Mouse (Mus musculus) frontal cortex, postnatal 14 days (tissue): ENCODE data around the gene Cilp.
"Not testable (repeated sequence)": the region's sequence is repeated elsewhere in the genome, so short reads cannot be mapped to it uniquely, and the experiment has no call there.

ENCODE experiments used
- DNase-seq, 2 experiments: peaks; one replicate each; pipeline ENCODE4 v3.0.0; 2022; ENCODE audit warnings: low spot score in 2 of 2

Gene Cilp

DNA sequence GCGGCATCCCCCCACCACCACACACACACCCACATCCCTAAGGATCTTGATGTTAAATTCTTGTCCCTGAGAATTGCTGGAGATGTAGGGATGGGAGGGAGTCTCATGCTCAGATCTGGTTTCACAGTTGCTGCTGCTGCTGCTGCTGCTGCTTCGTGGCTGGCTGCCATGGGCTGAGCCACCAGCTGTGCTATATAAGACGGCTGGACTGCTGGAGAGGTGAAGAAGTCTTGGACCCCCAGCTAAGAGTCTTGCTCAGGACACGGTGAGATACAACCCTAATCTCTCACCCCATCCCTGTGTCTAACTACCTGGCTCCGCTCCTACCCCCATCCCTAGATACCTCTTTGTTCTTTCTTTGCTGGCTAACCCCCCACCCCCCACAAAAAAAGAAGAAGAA is at the start of gene Cilp:
TSS of gene Cilp (plus strand) at position 222 of the 400 bp plus-strand sequence.
- DNase-seq: no peak

DNA sequence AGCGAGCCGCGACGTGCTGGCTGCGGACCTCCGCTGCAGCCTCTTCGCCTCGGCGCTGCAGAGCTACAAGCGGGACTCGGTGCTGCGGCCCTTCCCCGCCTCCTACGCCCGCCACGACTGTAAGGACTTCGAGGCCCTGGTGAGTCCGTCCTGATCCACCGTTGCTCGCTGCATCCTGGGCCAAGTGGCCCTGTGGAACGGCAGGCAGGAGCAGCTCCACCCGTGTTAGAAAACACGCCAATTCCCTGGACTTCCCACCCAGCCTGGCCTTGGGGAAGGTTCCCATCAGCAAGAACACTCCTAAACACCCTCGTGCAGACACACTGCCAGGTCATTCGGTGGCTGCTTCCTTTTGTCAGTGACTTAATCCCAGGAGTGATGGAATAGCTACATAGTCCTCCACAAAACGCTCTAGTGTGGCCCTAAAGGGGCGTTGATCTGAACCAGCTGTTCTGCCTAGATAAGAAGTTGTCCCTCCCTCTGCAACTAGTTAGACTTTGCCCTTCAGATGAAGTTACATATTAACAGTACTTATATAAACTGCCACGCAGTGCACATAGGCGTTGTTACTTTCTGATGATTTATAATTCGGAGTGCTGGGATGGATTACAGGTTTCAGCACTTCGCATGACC is 49.4 kb upstream of the Cilp start:
- no peak for DNase-seq

DNA sequence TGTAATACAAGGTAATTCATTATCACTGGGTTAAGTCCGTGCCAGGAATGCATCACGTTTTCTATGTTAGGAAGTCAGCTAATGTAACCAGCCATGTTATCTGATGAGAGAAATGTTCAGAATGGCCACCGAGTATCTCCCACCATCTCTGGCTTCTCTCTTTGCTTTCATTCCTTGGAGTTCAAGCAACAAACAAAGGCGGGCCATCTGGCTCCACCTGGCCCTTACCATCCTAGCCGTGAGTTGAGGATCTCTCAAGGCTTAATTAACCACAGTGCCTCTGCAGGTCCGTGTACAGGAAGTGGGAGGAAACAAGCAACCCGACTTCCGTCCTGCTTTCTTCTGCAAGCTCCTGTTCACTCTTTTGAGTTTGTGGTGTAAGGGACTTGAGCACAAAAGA is 48.0 kb upstream of the Cilp start:
- DNase-seq: no peak

DNA sequence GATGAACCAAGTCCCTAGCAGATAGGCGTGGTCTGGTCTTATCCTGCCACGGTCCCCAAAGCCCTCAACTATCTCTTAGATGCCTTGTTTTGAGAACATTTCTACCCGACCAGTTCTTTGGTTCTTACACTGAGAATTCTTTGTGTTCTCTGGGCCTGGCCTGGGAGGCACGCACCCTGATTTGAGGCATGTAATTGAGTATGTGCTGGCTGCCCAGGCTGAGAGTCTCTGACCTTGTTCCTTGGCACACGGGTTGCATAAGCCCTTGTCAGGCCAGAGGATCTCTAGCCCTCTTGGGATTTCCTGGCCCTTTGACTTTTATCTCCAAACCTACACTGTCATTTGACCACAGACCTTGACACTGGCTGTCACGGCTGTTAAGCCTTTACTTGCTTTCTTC is 47.3 kb upstream of the Cilp start:
- no peak for DNase-seq

DNA sequence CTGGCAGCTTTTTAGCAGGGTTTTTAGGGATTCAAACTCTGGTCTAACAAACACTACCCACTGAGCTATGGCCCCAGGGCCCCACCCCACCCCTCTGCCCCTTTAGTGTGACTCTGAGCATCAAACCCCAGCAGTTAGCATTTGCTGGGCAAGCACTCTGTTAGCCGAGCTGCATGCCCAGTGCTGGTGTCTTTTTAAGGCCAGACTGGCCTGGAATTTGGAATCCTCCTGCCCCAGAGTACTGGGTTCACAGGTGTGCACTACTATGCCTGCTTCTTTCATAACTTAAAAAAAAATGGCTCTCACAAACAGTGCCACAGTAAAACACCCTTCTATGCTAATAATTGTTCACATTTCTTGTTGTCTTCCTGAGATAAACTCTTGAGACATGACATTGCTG is 46.1 kb upstream of the Cilp start:
- DNase-seq: no peak

DNA sequence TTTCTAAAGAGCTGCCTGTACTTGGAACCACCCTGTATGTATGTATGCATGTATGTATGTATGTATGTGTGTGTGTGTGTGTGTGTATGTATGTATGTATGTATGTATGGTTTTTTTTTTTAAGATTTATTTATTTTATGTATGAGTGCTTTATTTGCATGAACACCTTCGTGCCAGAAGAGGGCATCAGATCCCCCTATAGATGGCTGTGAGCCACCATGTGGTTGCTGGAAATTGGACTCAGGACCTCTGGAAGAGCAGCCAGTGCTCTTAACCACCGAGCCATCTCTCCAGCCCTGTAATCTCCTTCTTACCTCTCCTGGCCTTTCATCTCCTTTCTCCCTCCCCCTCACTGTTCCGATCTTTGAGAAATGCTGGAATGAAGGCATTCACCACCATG is 44.6 kb upstream of the Cilp start:
- not testable (repeated sequence) for DNase-seq

DNA sequence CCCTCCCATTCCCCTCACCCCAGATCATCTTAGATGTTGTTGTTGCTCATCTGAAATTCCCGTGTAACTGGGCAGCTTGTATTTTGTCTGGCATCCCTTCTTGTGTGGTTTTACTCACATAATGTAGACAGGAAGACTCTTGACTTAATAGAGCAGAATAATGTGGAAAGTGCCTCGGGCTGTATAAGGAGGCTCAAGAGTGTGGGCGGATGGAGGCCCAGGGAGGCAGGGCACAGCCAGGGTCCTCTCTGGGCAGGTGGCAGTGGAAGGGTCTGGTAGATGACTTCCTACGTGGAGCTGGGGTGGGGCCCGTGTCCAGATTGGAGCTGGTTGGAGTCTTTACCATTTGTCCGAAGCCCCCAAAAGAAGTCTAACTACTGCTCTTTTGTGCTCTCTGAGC is 41.1 kb upstream of the Cilp start:
- DNase-seq: no peak

DNA sequence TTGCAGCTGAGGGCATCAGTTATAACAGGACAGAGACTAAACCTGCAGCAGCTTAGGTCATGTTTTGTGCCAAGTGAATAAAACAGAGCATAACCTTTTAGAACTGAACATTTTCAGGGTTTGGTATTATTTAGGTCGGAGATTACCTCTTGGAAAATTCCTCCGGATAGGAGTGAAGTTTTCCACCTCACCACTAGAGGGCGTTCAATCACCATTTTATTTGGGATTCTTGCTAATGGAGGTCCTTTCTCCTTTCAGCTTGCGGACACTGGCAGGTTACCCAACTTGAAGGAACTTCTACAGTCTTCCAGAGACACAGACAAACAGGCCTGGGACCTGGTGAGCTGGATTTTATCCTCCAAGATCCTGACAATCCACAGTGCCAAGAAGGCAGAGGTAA is 39.2 kb upstream of the Cilp start:
- DNase-seq: no peak

DNA sequence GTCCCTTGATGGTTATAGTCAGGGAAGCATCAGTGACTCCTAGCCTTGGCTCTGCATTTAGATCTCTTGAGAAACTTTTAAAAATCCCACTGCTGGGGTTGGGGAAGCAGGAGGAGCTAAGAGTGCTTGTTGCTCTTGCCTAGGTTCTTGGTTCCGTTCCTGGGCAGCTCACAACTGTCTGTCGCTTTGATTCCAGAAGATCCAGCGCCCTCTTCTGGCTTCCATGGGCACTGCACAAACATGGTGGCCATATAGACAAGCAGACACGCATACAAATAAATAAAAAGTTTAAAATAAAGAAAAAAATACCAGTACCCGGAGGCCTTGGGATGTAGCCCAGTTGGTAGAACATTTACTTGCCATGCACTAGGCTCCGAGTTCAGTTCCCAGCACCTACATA is 34.7 kb upstream of the Cilp start:
- no peak for DNase-seq

DNA sequence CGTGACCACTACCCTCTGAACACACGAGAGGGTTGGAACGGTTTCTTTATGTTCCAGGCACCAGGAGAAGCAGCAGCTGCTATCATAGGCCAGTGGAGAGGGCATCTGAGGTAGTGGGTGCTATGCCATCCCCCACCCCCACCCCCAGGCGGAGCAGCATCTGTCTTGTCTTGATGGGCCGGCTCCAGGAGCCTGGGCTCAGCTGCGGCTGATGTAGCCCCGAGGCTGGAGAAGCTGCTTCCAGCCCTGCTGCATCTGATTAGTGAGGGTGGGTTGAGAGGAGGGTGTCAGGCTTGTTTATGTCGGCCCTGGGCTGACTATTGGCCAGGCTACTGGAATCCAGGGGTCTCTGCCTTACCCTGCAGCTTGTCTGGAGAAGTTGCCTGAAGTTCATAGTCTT is 33.7 kb upstream of the Cilp start:
- no peak for DNase-seq

DNA sequence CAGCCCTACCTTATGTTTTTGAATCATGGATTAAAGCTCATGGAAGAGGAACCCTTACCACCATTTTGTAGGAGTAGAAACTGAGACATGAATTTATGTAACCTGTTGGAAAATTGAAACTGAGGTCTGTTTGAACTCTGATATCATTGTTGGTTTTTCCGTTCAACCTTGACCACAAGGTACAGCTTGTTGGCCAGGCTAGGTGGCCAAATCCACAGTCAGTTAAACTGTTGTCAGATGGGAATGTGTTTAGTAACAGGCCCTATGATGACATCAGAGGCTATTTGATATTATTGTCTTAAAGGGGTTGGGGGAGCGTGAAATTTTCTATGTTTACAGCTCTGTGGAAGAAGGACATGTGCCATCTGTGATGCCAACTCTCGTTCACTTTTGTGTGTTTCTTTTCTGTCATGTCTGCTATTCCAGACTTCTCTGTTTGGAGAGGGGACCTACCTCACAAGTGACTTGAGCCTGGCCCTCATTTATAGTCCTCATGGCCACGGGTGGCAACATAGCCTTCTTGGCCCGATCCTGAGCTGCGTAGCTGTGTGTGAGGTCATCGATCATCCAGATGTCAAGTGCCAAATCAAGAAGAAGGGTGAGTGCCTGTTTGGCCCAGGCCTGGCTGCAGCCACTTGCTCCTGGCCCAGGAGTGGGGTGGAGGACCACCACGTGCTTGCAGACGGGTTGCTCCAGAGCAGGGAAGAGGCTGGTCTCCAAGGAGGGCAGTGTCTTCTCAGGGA is 31.6 kb upstream of the Cilp start:
- DNase-seq: no peak

DNA sequence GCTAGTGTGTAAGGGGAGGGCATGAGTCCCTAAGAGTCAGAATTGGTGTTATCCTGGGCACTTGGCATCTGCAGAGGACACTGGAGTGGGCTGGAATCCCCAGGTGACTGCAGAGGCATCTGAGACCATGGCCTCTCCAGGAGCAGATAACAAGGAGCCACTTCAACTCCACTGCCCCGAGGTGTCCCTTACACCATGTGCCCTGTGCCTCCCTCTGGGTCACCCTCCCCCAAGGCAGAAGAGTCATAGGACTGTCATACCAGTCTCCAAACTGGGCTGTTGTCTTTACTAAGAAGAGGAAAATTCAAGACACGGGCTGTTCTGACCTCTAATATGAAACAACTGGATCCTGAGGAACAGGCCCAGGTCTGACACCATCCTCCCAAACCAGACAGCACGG is 30.2 kb upstream of the Cilp start:
- no peak for DNase-seq

DNA sequence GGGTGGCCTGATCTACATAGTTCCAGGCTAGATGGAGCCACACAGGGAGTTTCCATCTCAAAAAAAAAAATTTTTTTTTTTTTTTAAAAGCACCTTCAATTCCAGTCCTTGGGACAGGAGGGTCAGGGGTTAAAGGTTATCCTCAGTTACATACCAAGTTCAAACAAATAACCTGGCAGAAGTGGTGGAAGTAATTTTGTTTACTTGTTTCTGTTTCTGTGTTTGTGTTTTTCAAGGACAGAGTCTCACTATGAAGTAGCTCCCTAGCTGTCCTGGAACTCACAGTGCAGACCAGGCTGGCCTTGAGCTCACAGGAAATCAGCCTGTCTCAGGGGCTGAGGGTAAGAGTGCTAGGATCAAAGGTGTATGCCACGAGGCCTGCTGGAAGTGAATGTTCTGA is 29.4 kb upstream of the Cilp start:
- DNase-seq: no peak

DNA sequence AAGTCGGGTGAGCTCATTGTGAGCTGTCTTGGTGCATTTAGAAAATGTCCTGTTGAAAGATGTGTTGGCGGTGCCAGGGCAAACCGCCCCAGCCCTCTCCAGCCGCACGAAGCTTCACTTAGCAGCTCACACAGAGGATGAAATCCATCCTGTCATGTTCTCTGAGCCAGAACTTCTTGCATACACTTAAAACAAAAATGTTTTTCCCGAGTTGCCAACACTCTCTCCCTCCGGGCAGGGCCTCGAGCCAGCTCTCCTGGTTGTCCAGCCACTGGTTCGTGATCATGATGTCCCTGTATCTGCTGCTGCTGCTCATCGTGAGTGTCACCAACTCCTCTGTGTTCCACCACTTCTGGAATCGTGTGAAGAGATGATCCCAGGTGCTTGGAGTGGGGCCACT is 27.4 kb upstream of the Cilp start:
- DNase-seq: no peak

DNA sequence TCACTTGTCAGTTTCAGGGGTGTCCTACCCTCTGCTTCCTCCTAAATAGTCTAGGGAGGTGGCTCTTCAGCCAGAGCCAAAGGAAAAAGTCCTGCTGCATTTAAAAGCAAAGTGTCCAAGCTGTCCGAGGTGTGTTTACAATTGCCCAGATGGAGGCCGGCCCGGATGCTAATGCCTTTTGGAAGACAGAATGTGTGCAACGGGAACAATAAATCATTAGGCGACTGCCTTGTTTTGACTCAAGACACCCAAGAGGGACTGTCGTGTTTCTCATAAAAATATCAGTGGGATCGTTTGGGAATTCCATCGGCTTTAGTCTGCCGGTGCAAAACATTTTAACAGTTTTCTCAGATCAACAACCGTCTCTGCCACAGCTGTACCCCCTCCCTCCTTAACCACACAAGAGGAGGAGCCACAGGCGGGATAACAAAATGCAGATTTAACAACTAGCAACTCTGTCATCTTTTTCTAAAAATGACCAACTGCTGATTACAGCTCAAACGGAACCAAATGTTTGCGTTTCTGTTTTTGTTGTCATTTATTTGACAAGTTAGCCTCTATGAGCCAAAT is 26.7 kb upstream of the Cilp start:
- DNase-seq: no peak

DNA sequence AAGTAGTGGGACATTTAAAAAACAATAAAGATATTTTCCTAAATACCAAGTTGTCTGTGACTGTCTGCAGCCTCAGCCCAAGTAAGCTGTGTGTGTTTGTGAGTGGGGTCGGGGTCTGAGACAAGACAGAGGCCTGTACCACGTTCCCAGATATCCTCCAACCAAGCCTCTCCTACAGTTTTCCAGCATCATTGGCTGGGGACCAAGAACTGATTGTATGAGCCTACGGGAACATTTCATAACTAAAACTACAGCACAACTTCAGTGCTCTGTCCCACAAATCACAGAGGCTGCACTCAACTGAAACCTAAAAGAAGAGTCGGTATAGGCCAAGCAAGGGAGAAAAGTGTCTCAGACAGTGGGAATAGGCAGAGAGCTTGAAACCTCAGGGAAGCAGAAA is 25.8 kb upstream of the Cilp start:
- DNase-seq: no peak

DNA sequence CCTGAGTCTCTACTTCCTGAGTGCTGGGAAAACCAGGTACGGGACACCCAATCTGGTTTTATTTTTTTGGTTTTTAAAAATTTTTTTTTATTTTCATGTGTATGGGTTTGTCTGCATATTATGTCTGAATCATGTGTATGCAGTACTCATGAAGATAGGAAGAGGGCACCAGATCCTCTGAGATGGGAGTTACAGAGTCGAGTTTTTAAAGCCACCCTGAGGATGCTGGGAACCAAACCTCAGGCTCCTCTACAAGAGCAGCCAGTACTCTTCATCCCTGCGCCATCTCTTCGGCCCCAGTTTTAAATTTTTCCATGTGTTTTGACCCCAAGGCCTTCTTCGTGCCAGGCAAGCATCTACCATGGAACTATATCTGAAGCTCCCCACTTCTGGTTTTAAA is 25.2 kb upstream of the Cilp start:
- no peak for DNase-seq

DNA sequence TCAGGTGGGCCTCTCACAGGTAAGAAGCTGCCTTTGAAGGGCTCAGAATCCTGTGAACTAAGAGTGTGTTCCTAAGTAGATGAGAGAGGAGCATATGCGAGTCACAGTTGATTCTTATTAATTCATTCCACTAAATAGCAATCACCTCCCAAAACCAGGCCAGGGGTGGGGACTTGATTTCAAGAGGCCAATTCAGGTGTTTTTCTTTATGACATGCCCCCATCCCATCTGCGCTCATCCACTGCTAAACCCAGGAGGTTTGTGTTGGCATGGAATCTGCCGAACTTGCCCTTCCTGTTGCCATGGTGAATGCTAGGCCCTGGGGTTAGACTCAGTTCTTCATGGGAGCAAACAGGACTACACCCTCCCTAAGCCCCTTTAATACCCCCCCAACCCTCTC is 24.4 kb upstream of the Cilp start:
- no peak for DNase-seq

DNA sequence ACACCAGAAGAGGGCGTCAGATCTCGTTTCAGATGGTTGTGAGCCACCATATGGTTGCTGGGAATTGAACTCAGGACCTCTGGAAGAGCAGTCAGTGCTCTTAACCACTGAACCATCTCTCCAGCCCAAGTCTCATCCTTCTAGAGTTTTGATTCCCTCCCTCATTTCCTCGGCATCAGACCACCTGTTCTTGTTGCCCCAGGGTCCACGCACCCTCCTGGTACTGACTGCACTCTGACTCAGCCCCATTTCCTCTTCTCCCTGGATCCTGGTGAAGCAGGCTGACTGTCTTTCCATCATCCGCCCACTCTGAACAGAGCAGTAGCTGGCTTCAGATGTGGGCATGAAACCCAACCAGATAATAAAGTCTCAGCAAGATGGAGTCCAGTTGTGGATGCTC is 23.0 kb upstream of the Cilp start:
- no peak for DNase-seq

DNA sequence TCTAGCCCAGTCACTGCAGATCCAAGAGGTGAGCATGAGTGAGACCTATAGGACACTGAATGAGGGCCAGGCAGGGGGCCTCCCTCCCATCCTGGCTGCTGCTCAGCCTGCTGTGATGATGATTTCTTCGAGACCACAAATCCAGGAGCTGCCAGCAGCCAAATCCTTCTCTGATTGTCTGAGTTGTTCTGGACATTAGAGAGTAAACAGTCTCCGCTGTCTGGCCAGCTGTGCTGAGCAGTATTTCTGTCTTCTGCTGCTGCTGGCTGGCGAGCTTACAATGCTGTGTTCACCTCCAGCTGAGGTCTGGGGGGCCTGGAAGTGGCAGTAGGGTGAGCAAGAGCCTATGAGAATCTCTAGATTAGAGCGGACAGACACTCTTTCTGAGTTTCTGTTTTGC is 21.7 kb upstream of the Cilp start:
- DNase-seq: no peak

DNA sequence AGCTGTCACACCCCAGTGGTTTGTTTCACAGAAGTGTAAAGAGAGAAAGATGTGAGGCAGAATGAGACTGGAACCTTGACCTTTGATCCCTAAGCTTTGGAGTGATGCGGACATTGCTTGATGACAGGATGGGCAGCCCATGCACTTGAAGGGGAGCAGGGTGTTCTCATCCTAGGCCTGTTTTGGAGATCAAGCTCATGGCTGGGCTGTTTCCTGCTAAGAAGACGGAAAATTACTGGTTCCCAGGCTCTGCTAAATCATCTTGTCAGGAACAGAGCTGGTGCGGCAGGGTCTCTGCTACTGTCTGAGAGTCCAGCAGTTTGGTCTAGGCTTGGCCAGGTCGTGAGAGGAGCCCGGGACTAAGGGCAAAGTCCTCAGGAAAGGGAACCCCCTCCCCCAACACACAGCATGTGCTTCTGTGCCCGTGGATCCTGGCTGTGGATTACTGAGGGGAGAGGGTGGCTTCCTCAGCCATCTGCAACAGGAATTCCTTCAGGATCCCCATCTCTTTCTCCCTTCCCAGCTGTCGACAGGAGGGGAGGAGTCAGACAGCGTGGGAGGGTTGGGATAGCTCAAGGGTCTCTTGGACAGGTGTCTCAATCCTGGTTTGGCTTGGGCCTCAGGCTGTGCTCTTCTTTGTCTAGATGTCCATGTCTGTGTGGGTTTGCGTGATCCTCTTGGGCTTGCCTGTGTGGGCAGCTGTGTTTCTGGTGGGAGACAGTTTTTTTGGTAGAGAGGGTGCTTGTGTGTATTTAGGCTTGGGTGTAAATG is 20.8 kb upstream of the Cilp start:
- no peak for DNase-seq

DNA sequence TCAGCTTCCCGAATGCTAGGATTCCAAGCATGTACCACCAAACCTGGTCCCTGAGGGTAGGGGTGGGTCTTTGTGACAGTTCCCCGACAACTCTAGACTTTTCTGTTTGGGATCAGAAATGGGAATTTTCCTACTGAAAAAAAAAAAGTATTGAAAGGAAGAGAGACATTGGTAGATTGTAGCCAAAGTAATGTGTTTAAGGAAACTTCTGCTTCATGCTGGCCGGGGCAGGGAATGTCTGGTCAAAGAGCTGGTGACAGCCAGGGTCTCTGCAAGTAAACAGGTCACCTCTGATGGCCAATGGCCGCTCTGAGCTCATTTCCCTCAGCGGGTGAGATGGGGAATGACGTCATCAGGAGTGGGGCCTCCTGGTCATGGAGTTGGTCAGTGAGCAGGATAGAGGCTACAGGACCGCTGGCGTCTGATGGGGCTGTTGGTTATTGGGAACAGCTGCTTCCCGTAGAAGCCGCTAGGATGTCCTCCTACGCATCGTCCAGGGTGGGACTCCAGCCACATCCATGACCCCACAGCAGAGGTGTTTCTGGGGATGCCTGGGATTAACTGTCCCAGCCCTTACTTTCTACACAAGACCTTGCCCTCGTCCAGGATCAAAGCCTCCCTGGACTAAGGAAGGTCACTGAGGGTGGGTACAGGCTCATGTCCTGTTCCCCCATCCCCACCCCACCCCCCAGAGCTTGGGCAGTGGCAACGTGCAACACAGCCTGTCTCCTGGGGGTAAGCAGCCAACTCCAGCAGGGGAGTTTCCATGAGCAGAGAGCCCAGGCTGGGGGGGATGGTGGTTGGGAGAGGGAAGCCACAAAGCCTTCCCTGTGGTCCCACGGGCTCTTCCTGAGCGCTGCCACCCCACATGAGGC is 17.2 kb upstream of the Cilp start:
- no peak for DNase-seq
